Mouse (Mus musculus): ENCODE data around the gene Mettl8. TPM values are rescaled to one million over a fixed set of nuclear protein-coding genes. Genes with fewer than 3 reads are reported as not detected.

Gene Mettl8
- polyA plus RNA-seq (2012; rRNA removed): 5.3 and 6.6 TPM in 2 replicates

GRCm38 (mm10) chr2:71055300-71056114, at the start of gene Mettl8, which contains the start of gene Dcaf17:
Gene Mettl8, minus strand, starts transcription at chr2:71055583.
Gene Dcaf17, plus strand, starts transcription at chr2:71055328.
- DNase-seq: peak; percentile 96

GRCm38 (mm10) chr2:71104696-71105095, 49.3 kb upstream of the Mettl8 start:
- no peaks in the 10 kb centered on the region for H3K36me3 ChIP-seq (ENCODE audit: control insufficient read depth, insufficient read depth, low read length)
- no peak overlapping the region for H3K4me3 ChIP-seq (ENCODE audit: insufficient read depth, low read depth, low read length)
- 77% methylated on average over 3 of the region's 3 CpGs for WGBS
- H3K4me1 ChIP-seq (ENCODE audit: control insufficient read depth, insufficient read depth, low read length): no peaks in the 10 kb centered on the region
- DNase-seq: no peak
- H3K27me3 ChIP-seq (replicated peaks; ENCODE audit: control insufficient read depth, insufficient read depth, low read length): no peaks in the 10 kb centered on the region
- H3K27ac ChIP-seq (ENCODE audit: insufficient read depth, low read depth, low read length): no peak overlapping the region
- TF ChIP-seq CTCF (conservative IDR thresholded peaks at IDR 0.05; ENCODE audit: insufficient read depth, insufficient read length, low read depth, low read length) (no peak), POLR2A (IDR thresholded peaks at IDR 0.05; ENCODE audit: low read depth, low read length) (no peak)

More at GRCm38 (mm10) chr2:71055300-71056114, at the start of gene Mettl8, which contains the start of gene Dcaf17:
- peak; percentile 38; the same call in 1 of the 2 replicates for TF ChIP-seq CTCF (conservative IDR thresholded peaks at IDR 0.05; ENCODE audit: insufficient read depth, insufficient read length, low read depth, low read length)
- TF ChIP-seq POLR2A (IDR thresholded peaks at IDR 0.05; ENCODE audit: low read depth, low read length): peak; percentile 29
- H3K27me3 ChIP-seq (replicated peaks; ENCODE audit: control insufficient read depth, insufficient read depth, low read length): no peaks in the 10 kb centered on the region
- peak within 1 kb of the TSS; percentile 79 for H3K27ac ChIP-seq (ENCODE audit: insufficient read depth, low read depth, low read length)
- H3K36me3 ChIP-seq (ENCODE audit: control insufficient read depth, insufficient read depth, low read length): no peaks in the 10 kb centered on the region
- peaks cover 6% of the 10 kb centered on the region; the same call in 1 of the 2 replicates for H3K4me1 ChIP-seq (ENCODE audit: control insufficient read depth, insufficient read depth, low read length)
- WGBS: under 1% methylated on average over 57 of the region's 57 CpGs
- H3K4me3 ChIP-seq (ENCODE audit: insufficient read depth, low read depth, low read length): peak within 1 kb of the TSS; percentile 88

GRCm38 (mm10) chr2:71103292-71103680, 47.9 kb upstream of the Mettl8 start:
- 86% methylated on average over 4 of the region's 4 CpGs for WGBS
- no peaks in the 10 kb centered on the region for H3K36me3 ChIP-seq (ENCODE audit: control insufficient read depth, insufficient read depth, low read length)
- no peaks in the 10 kb centered on the region for H3K27me3 ChIP-seq (replicated peaks; ENCODE audit: control insufficient read depth, insufficient read depth, low read length)

GRCm38 (mm10) chr2:71102621-71103291, 47.4 kb upstream of the Mettl8 start:
- 76% methylated on average over 10 of the region's 10 CpGs for WGBS
- no peaks in the 10 kb centered on the region for H3K27me3 ChIP-seq (replicated peaks; ENCODE audit: control insufficient read depth, insufficient read depth, low read length)
- no peak overlapping the region for H3K27ac ChIP-seq (ENCODE audit: insufficient read depth, low read depth, low read length)
- TF ChIP-seq POLR2A (IDR thresholded peaks at IDR 0.05; ENCODE audit: low read depth, low read length) (no peak), CTCF (conservative IDR thresholded peaks at IDR 0.05; ENCODE audit: insufficient read depth, insufficient read length, low read depth, low read length) (no peak)
- DNase-seq: no peak
- no peak overlapping the region for H3K4me3 ChIP-seq (ENCODE audit: insufficient read depth, low read depth, low read length)
- H3K4me1 ChIP-seq (ENCODE audit: control insufficient read depth, insufficient read depth, low read length): no peaks in the 10 kb centered on the region
- H3K36me3 ChIP-seq (ENCODE audit: control insufficient read depth, insufficient read depth, low read length): no peaks in the 10 kb centered on the region

More at GRCm38 (mm10) chr2:71103292-71103680, 47.9 kb upstream of the Mettl8 start:
- TF ChIP-seq CTCF (conservative IDR thresholded peaks at IDR 0.05; ENCODE audit: insufficient read depth, insufficient read length, low read depth, low read length): no peak
- TF ChIP-seq POLR2A (IDR thresholded peaks at IDR 0.05; ENCODE audit: low read depth, low read length): no peak
- DNase-seq: no peak
- H3K27ac ChIP-seq (ENCODE audit: insufficient read depth, low read depth, low read length): no peak overlapping the region
- no peaks in the 10 kb centered on the region for H3K4me1 ChIP-seq (ENCODE audit: control insufficient read depth, insufficient read depth, low read length)
- no peak overlapping the region for H3K4me3 ChIP-seq (ENCODE audit: insufficient read depth, low read depth, low read length)

GRCm38 (mm10) chr2:71096170-71096569, 40.8 kb upstream of the Mettl8 start:
- Histone ChIP-seq H3K4me3 (ENCODE audit: insufficient read depth, low read depth, low read length) (no peak overlapping the region), H3K27ac (ENCODE audit: insufficient read depth, low read depth, low read length) (no peak overlapping the region), H3K36me3 (ENCODE audit: control insufficient read depth, insufficient read depth, low read length) (no peaks in the 10 kb centered on the region), H3K27me3 (replicated peaks; ENCODE audit: control insufficient read depth, insufficient read depth, low read length) (no peaks in the 10 kb centered on the region), H3K4me1 (ENCODE audit: control insufficient read depth, insufficient read depth, low read length) (no peaks in the 10 kb centered on the region)
- TF ChIP-seq CTCF (conservative IDR thresholded peaks at IDR 0.05; ENCODE audit: insufficient read depth, insufficient read length, low read depth, low read length): no peak
- no peak for DNase-seq
- WGBS: 75% methylated on average over 7 of the region's 7 CpGs

GRCm38 (mm10) chr2:71090660-71091445, 35.5 kb upstream of the Mettl8 start:
- H3K27ac ChIP-seq (ENCODE audit: insufficient read depth, low read depth, low read length): no peak overlapping the region
- no peak overlapping the region for H3K4me3 ChIP-seq (ENCODE audit: insufficient read depth, low read depth, low read length)
- no peaks in the 10 kb centered on the region for H3K27me3 ChIP-seq (replicated peaks; ENCODE audit: control insufficient read depth, insufficient read depth, low read length)
- WGBS: 92% methylated on average over 4 of the region's 4 CpGs
- no peaks in the 10 kb centered on the region for H3K4me1 ChIP-seq (ENCODE audit: control insufficient read depth, insufficient read depth, low read length)
- TF ChIP-seq CTCF (conservative IDR thresholded peaks at IDR 0.05; ENCODE audit: insufficient read depth, insufficient read length, low read depth, low read length) (no peak), POLR2A (IDR thresholded peaks at IDR 0.05; ENCODE audit: low read depth, low read length) (no peak)
- peaks cover 2% of the 10 kb centered on the region for H3K36me3 ChIP-seq (ENCODE audit: control insufficient read depth, insufficient read depth, low read length)
- no peak for DNase-seq

Data from kidney, adult 2 months (tissue).